Mouse (Mus musculus): ENCODE results near the gene Slc16a5.

DNA sequence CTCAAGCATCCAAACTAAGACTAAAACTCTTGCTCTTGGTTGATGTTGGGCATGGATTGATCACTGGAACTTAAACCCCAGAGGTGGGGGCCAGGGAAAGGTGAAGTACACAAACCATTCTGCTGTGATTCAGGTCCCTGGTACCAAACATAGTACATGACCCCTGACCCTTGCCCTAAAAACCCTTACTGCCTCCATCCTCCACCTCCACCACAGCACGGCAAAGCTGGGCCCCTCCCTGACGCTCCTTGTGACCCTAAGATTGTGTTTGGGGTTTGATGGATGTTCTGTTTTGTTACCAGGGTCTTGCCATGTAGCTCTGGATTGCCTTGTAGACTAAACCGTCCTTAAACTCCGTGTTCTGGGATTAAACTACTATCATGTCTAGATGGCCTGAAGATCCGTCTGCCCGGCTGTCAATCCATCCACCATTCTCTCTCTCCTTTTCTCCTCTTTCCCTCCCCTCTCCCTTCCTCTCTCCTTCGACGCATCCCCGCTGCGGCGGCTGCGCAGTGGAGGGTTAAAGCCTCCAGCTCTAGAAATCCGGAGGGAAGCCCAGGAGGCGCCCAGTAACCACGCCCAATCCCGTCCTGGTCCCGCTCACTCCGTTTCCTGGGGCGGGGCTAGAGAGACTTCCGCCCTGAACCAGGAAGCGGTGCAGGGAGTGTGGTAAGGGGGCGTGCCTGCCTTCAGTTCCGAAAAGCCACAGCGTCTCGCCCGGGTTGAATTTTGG lies 12.9 kb downstream of the Slc16a5 start, which contains the start of gene Armc7:
- TF ChIP-seq POLR2A (IDR thresholded peaks at IDR 0.05; ENCODE audit: insufficient read length, low read depth) = peak; percentile 49
- TF ChIP-seq USF1 (IDR thresholded peaks at IDR 0.05; ENCODE audit: low read depth) = no peak
- no peak for TF ChIP-seq TCF12 (IDR thresholded peaks at IDR 0.05; ENCODE audit: insufficient read depth, poor library complexity, severe bottlenecking)
- no peak for TF ChIP-seq MAX (IDR thresholded peaks at IDR 0.05; ENCODE audit: low read depth)
- no peak for TF ChIP-seq MYOG (IDR thresholded peaks at IDR 0.05; ENCODE audit: control insufficient read depth in 1 of 3, insufficient read depth in 1 of 3, insufficient read length in 2 of 3, low read depth in 2 of 3)
- no peak for TF ChIP-seq SRF (IDR thresholded peaks at IDR 0.05; ENCODE audit: control insufficient read depth, insufficient read length, low read depth)
- TF ChIP-seq CEBPB (IDR thresholded peaks at IDR 0.05; ENCODE audit: insufficient read depth, poor library complexity, severe bottlenecking) = no peak
- peak; percentile 43 for TF ChIP-seq POLR2AphosphoS2 (IDR thresholded peaks at IDR 0.05; ENCODE audit: insufficient read length, low read depth)
- TF ChIP-seq E2F4 (IDR thresholded peaks at IDR 0.05; ENCODE audit: insufficient read depth) = no peak
- TF ChIP-seq MYOD1 (IDR thresholded peaks at IDR 0.05; ENCODE audit: control insufficient read depth in 1 of 3, insufficient read length in 2 of 3, low read depth in 2 of 3) = no peak

Measured in myocyte (in vitro differentiated cells).